Mouse (Mus musculus) cerebellum, adult 11 months (tissue): ENCODE results near the gene Hist3h2ba.

Source experiments
- DNase-seq: peaks from one replicate; pipeline ENCODE4 v3.0.0; 2022

Hist3h2ba gene

GRCm38 (mm10) chr11:58967346-58967745 is 18.6 kb downstream of the Hist3h2ba start:
- no peak for DNase-seq

GRCm38 (mm10) chr11:58968551-58968950 is 19.8 kb downstream of the Hist3h2ba start:
- DNase-seq = no peak

- no peak for DNase-seq
Observed at GRCm38 (mm10) chr11:58969027-58969426, 20.3 kb downstream of the Hist3h2ba start.

GRCm38 (mm10) chr11:58969659-58970058 is 20.9 kb downstream of the Hist3h2ba start:
- DNase-seq = no peak

- DNase-seq = no peak
Observed at GRCm38 (mm10) chr11:58970831-58971530, 22.3 kb downstream of the Hist3h2ba start.

GRCm38 (mm10) chr11:58971796-58972195 is 23.1 kb downstream of the Hist3h2ba start:
- DNase-seq = no peak

GRCm38 (mm10) chr11:58974414-58974813 is 25.7 kb downstream of the Hist3h2ba start:
- no peak for DNase-seq

- DNase-seq = no peak
Observed at GRCm38 (mm10) chr11:58977150-58977549, 28.4 kb downstream of the Hist3h2ba start.

- DNase-seq = no peak
Observed at GRCm38 (mm10) chr11:58977607-58978026, 28.9 kb downstream of the Hist3h2ba start.

- DNase-seq = peak; percentile 46
Observed at GRCm38 (mm10) chr11:58978027-58978705, 29.4 kb downstream of the Hist3h2ba start, which contains the start of gene Trim11. Gene Trim11, plus strand, starts transcription at chr11:58978093.

- no peak for DNase-seq
Observed at GRCm38 (mm10) chr11:58978706-58979030, 29.9 kb downstream of the Hist3h2ba start.

- DNase-seq = no peak
Observed at GRCm38 (mm10) chr11:58979183-58979582, 30.5 kb downstream of the Hist3h2ba start.

- no peak for DNase-seq
Observed at GRCm38 (mm10) chr11:58979661-58980060, 30.9 kb downstream of the Hist3h2ba start.

GRCm38 (mm10) chr11:58980381-58980990 is 31.8 kb downstream of the Hist3h2ba start:
- no peak for DNase-seq

- no peak for DNase-seq
Observed at GRCm38 (mm10) chr11:58981541-58982447, 33.1 kb downstream of the Hist3h2ba start.

- DNase-seq = no peak
Observed at GRCm38 (mm10) chr11:58982471-58983097, 33.9 kb downstream of the Hist3h2ba start.

GRCm38 (mm10) chr11:58983691-58984341 is 35.1 kb downstream of the Hist3h2ba start:
- no peak for DNase-seq

- no peak for DNase-seq
Observed at GRCm38 (mm10) chr11:58984657-58985056, 35.9 kb downstream of the Hist3h2ba start.

GRCm38 (mm10) chr11:58985299-58985917 is 36.7 kb downstream of the Hist3h2ba start:
- no peak for DNase-seq

- DNase-seq = no peak
Observed at GRCm38 (mm10) chr11:58989166-58989565, 40.4 kb downstream of the Hist3h2ba start.

GRCm38 (mm10) chr11:58990141-58990540 is 41.4 kb downstream of the Hist3h2ba start:
- DNase-seq = no peak
